Mouse (Mus musculus) heart, embryonic 12.5 days (tissue): ENCODE results near the gene Fdxacb1. TPM values are rescaled to one million over a fixed set of nuclear protein-coding genes. Genes with fewer than 3 reads are reported as not detected.

Experiments
- ATAC-seq: fragments of 200-750 bp; cut with Nextera tagmentation; 2 replicates; pipeline ENCODE4 v1.8.0; 2017; ENCODE audit warnings: moderate TSS enrichment, moderate library complexity; ENCODE audit not compliant: insufficient number of reproducible peaks, low FRiP score
- H3K27ac ChIP-seq: fragments of 300-500 bp; sonication (generic); 2 replicates; pipeline ENCODE4 v1.5.1; 2016; ENCODE audit warnings: mild to moderate bottlenecking, moderate library complexity; ENCODE audit not compliant: poor library complexity, severe bottlenecking
- H3K27me3 ChIP-seq: fragments of 300-500 bp; sonication (generic); replicated peaks from 2 replicates; pipeline ENCODE4 v1.6.1; 2016; ENCODE audit warnings: mild to moderate bottlenecking, moderate library complexity
- H3K36me3 ChIP-seq: fragments of 300-500 bp; sonication (generic); 2 replicates; pipeline ENCODE4 v1.6.1; 2016; ENCODE audit warnings: mild to moderate bottlenecking, moderate library complexity
- H3K4me1 ChIP-seq: fragments of 300-500 bp; sonication (generic); replicated peaks from 2 replicates; pipeline ENCODE4 v1.6.1; 2016; ENCODE audit warnings: mild to moderate bottlenecking
- H3K4me2 ChIP-seq: fragments of 300-500 bp; sonication (generic); 2 replicates; pipeline ENCODE4 v1.6.1; 2016; ENCODE audit warnings: mild to moderate bottlenecking, moderate library complexity
- H3K4me3 ChIP-seq: fragments of 300-500 bp; sonication (generic); 2 replicates; pipeline ENCODE4 v1.5.1; 2016; ENCODE audit warnings: mild to moderate bottlenecking
- H3K9ac ChIP-seq: fragments of 300-500 bp; sonication (generic); 2 replicates; pipeline ENCODE4 v1.6.1; 2016; ENCODE audit warnings: mild to moderate bottlenecking, moderate library complexity
- H3K9me3 ChIP-seq: fragments of 300-500 bp; sonication (generic); replicated peaks from 2 replicates; pipeline ENCODE4 v1.6.1; 2016; ENCODE audit warnings: mild to moderate bottlenecking, moderate library complexity
- WGBS: fragments of 180-500 bp; shearing (Covaris S2); methylation state at CpG from one replicate; pipeline ENCODE4 v1.1.7; 2016; 5-methylcytosine and 5-hydroxymethylcytosine counted together
- polyA plus RNA-seq: library from polyadenylated mRNA; unstranded; fragments of >200 nt; fragmentation: Nextera tagmentation; extraction: Ambion mirVana; gene quantifications from 2 replicates; pipeline ENCODE4 v1.2.1, GENCODE M21; 2016

Fdxacb1 gene
- polyA plus RNA-seq, 1 experiment from 2014 or later: 10.3 TPM

- Histone ChIP-seq H3K4me3 (peak overlapping the region; percentile 57), H3K9ac (peak overlapping the region; percentile 79), H3K4me1 (peaks cover 49% of the 10 kb centered on the region), H3K36me3 (no peaks in the 10 kb centered on the region), H3K27ac (peak overlapping the region; percentile 70), H3K9me3 (no peaks in the 10 kb centered on the region), H3K4me2 (peak overlapping the region; percentile 89), H3K27me3 (no peaks in the 10 kb centered on the region)
- WGBS: under 1% methylated on average over 45 of the region's 45 CpGs
- ATAC-seq: peak; percentile 83
These were observed 39.9 kb upstream of the Fdxacb1 start for GRCm38 (mm10) chr9:50727925-50728651.

GRCm38 (mm10) chr9:50729600-50729999, 38.4 kb upstream of the Fdxacb1 start:
- Histone ChIP-seq H3K9me3 (no peaks in the 10 kb centered on the region), H3K27ac (no peak overlapping the region), H3K9ac (no peak overlapping the region), H3K36me3 (no peaks in the 10 kb centered on the region), H3K27me3 (no peaks in the 10 kb centered on the region), H3K4me1 (peaks cover 40% of the 10 kb centered on the region), H3K4me2 (no peak overlapping the region), H3K4me3 (no peak overlapping the region)
- WGBS: 31% methylated on average over 4 of the region's 4 CpGs
- no peak for ATAC-seq

- Histone ChIP-seq H3K9ac (peak overlapping the region; percentile 5; the same call in 1 of the 2 replicates), H3K9me3 (no peaks in the 10 kb centered on the region), H3K4me1 (peaks cover 15% of the 10 kb centered on the region), H3K4me2 (no peak overlapping the region), H3K4me3 (no peak overlapping the region), H3K27ac (no peak overlapping the region), H3K36me3 (no peaks in the 10 kb centered on the region), H3K27me3 (no peaks in the 10 kb centered on the region)
- no peak for ATAC-seq
- WGBS: 41% methylated on average over 4 of the region's 4 CpGs
These were observed 35.5 kb upstream of the Fdxacb1 start for GRCm38 (mm10) chr9:50732560-50732959.

GRCm38 (mm10) chr9:50734989-50735388, 33.0 kb upstream of the Fdxacb1 start:
- Histone ChIP-seq H3K9me3 (no peaks in the 10 kb centered on the region), H3K36me3 (no peaks in the 10 kb centered on the region), H3K4me3 (no peak overlapping the region), H3K4me1 (peaks cover 23% of the 10 kb centered on the region), H3K9ac (no peak overlapping the region), H3K27me3 (no peaks in the 10 kb centered on the region), H3K4me2 (peak overlapping the region; percentile 31), H3K27ac (no peak overlapping the region)
- 4% methylated on average over 9 of the region's 9 CpGs for WGBS
- ATAC-seq: no peak

GRCm38 (mm10) chr9:50738914-50739870, 28.8 kb upstream of the Fdxacb1 start, which contains the start of gene Dixdc1:
Gene Dixdc1, minus strand, starts transcription at chr9:50739517.
- peak within 1 kb of the TSS; percentile 39 for H3K4me3 ChIP-seq
- H3K9me3 ChIP-seq: no peaks in the 10 kb centered on the region
- H3K36me3 ChIP-seq: no peaks in the 10 kb centered on the region
- H3K27ac ChIP-seq: peak within 1 kb of the TSS; percentile 57; the same call in 1 of the 2 replicates
- peaks cover 19% of the 10 kb centered on the region; the same call in 1 of the 2 replicates for H3K4me1 ChIP-seq
- no peaks in the 10 kb centered on the region for H3K27me3 ChIP-seq
- H3K9ac ChIP-seq: no peak within 1 kb of the TSS
- H3K4me2 ChIP-seq: peak within 1 kb of the TSS; percentile 70
- 12% methylated on average over 36 of the region's 36 CpGs for WGBS
- ATAC-seq: peak; percentile 97

- no peak overlapping the region for H3K4me3 ChIP-seq
- H3K36me3 ChIP-seq: no peaks in the 10 kb centered on the region
- H3K9ac ChIP-seq: no peak overlapping the region
- no peak overlapping the region for H3K27ac ChIP-seq
- no peak for ATAC-seq
- no peak overlapping the region for H3K4me2 ChIP-seq
- WGBS: 82% methylated on average over 14 of the region's 14 CpGs
- H3K27me3 ChIP-seq: no peaks in the 10 kb centered on the region
- no peaks in the 10 kb centered on the region for H3K9me3 ChIP-seq
- peaks cover 22% of the 10 kb centered on the region; the same call in 1 of the 2 replicates for H3K4me1 ChIP-seq
These were observed 26.9 kb upstream of the Fdxacb1 start for GRCm38 (mm10) chr9:50740867-50741784.

- Histone ChIP-seq H3K27ac (no peak overlapping the region), H3K4me2 (no peak overlapping the region), H3K9me3 (no peaks in the 10 kb centered on the region), H3K36me3 (no peaks in the 10 kb centered on the region), H3K4me1 (peaks cover 34% of the 10 kb centered on the region), H3K27me3 (no peaks in the 10 kb centered on the region), H3K4me3 (no peak overlapping the region), H3K9ac (no peak overlapping the region)
- no peak for ATAC-seq
- WGBS: 74% methylated on average over 3 of the region's 3 CpGs
These were observed 25.8 kb upstream of the Fdxacb1 start for GRCm38 (mm10) chr9:50742261-50742660.

- ATAC-seq: no peak
- Histone ChIP-seq H3K27ac (no peak overlapping the region), H3K4me1 (peaks cover 37% of the 10 kb centered on the region), H3K4me2 (no peak overlapping the region), H3K36me3 (no peaks in the 10 kb centered on the region), H3K9me3 (no peaks in the 10 kb centered on the region), H3K9ac (no peak overlapping the region), H3K4me3 (no peak overlapping the region), H3K27me3 (no peaks in the 10 kb centered on the region)
- 64% methylated on average over 2 of the region's 2 CpGs for WGBS
These were observed 25.3 kb upstream of the Fdxacb1 start for GRCm38 (mm10) chr9:50742744-50743143.

- H3K4me1 ChIP-seq: peaks cover 33% of the 10 kb centered on the region
- ATAC-seq: no peak
- no peaks in the 10 kb centered on the region for H3K36me3 ChIP-seq
- H3K27ac ChIP-seq: peak overlapping the region; percentile 75
- H3K4me3 ChIP-seq: peak overlapping the region; percentile 56
- H3K4me2 ChIP-seq: peak overlapping the region; percentile 81
- peak overlapping the region; percentile 78 for H3K9ac ChIP-seq
- 17% methylated on average over 7 of the region's 7 CpGs for WGBS
- no peaks in the 10 kb centered on the region for H3K9me3 ChIP-seq
- no peaks in the 10 kb centered on the region for H3K27me3 ChIP-seq
These were observed 22.2 kb upstream of the Fdxacb1 start for GRCm38 (mm10) chr9:50745806-50746205.

GRCm38 (mm10) chr9:50746214-50746677, 21.8 kb upstream of the Fdxacb1 start, which contains the start of gene 2310030G06Rik:
Gene 2310030G06Rik, minus strand, starts transcription at chr9:50746536.
- ATAC-seq: no peak
- Histone ChIP-seq H3K9me3 (no peaks in the 10 kb centered on the region), H3K27ac (peak within 1 kb of the TSS; percentile 75), H3K4me3 (peak within 1 kb of the TSS; percentile 56), H3K4me2 (peak within 1 kb of the TSS; percentile 81), H3K36me3 (no peaks in the 10 kb centered on the region), H3K4me1 (peaks cover 33% of the 10 kb centered on the region), H3K9ac (peak within 1 kb of the TSS; percentile 78), H3K27me3 (no peaks in the 10 kb centered on the region)
- 2% methylated on average over 19 of the region's 19 CpGs for WGBS
